Mouse (Mus musculus): ENCODE measurements around the gene Nt5c3b. TPM values are rescaled to one million over a fixed set of nuclear protein-coding genes. Genes with fewer than 3 reads are reported as not detected.

Gene Nt5c3b
- polyA plus RNA-seq, 1 experiment from 2014 or later: 173 TPM

- no peak for ATAC-seq (ENCODE audit: insufficient number of reproducible peaks, insufficient read depth, low FRiP score, low TSS enrichment)
- 93% methylated on average over 10 of the region's 10 CpGs for WGBS
- H3K9ac ChIP-seq: no peak overlapping the region
- H3K4me1 ChIP-seq: no peaks in the 10 kb centered on the region
- H3K27me3 ChIP-seq: no peaks in the 10 kb centered on the region
- peaks cover 38% of the 10 kb centered on the region for H3K36me3 ChIP-seq
- H3K4me3 ChIP-seq: no peak overlapping the region
- H3K27ac ChIP-seq: no peak overlapping the region
- no peaks in the 10 kb centered on the region for H3K9me3 ChIP-seq
- no peak overlapping the region for H3K4me2 ChIP-seq (replicated peaks)
Observed at GRCm38 (mm10) chr11:100462699-100463098, 21.1 kb upstream of the Nt5c3b start.

- H3K9me3 ChIP-seq: no peaks in the 10 kb centered on the region
- H3K36me3 ChIP-seq: peaks cover 19% of the 10 kb centered on the region
- no peak overlapping the region for H3K27ac ChIP-seq
- no peak for ATAC-seq (ENCODE audit: insufficient number of reproducible peaks, insufficient read depth, low FRiP score, low TSS enrichment)
- WGBS: 91% methylated on average over 5 of the region's 5 CpGs
- no peaks in the 10 kb centered on the region for H3K27me3 ChIP-seq
- no peaks in the 10 kb centered on the region for H3K4me1 ChIP-seq
- H3K4me2 ChIP-seq (replicated peaks): no peak overlapping the region
- H3K9ac ChIP-seq: no peak overlapping the region
- no peak overlapping the region for H3K4me3 ChIP-seq
Observed at GRCm38 (mm10) chr11:100457711-100458110, 16.1 kb upstream of the Nt5c3b start.

- Histone ChIP-seq H3K9me3 (no peaks in the 10 kb centered on the region), H3K4me2 (replicated peaks) (no peak overlapping the region), H3K4me3 (no peak overlapping the region), H3K9ac (no peak overlapping the region), H3K27me3 (no peaks in the 10 kb centered on the region), H3K4me1 (no peaks in the 10 kb centered on the region), H3K36me3 (peaks cover 14% of the 10 kb centered on the region), H3K27ac (no peak overlapping the region)
- WGBS: 84% methylated on average over 4 of the region's 4 CpGs
- no peak for ATAC-seq (ENCODE audit: insufficient number of reproducible peaks, insufficient read depth, low FRiP score, low TSS enrichment)
Observed at GRCm38 (mm10) chr11:100457247-100457646, 15.6 kb upstream of the Nt5c3b start.

GRCm38 (mm10) chr11:100442625-100443024, 1.0 kb upstream of the Nt5c3b start:
- Histone ChIP-seq H3K4me1 (peaks cover 12% of the 10 kb centered on the region), H3K4me2 (replicated peaks) (no peak overlapping the region), H3K27me3 (no peaks in the 10 kb centered on the region), H3K27ac (no peak overlapping the region), H3K9ac (no peak overlapping the region), H3K9me3 (no peaks in the 10 kb centered on the region; the same call in 1 of the 2 replicates), H3K4me3 (no peak overlapping the region), H3K36me3 (peaks cover 12% of the 10 kb centered on the region)
- no peak for ATAC-seq (ENCODE audit: insufficient number of reproducible peaks, insufficient read depth, low FRiP score, low TSS enrichment)
- 91% methylated on average over 6 of the region's 6 CpGs for WGBS

GRCm38 (mm10) chr11:100440691-100441522, 701 bp downstream of the Nt5c3b start:
- H3K4me1 ChIP-seq: peaks cover 12% of the 10 kb centered on the region
- peak overlapping the region; percentile 60 for H3K4me2 ChIP-seq (replicated peaks)
- H3K36me3 ChIP-seq: peaks cover 27% of the 10 kb centered on the region
- no peaks in the 10 kb centered on the region for H3K27me3 ChIP-seq
- ATAC-seq (ENCODE audit: insufficient number of reproducible peaks, insufficient read depth, low FRiP score, low TSS enrichment): peak; percentile 91
- H3K27ac ChIP-seq: peak overlapping the region; percentile 70
- no peaks in the 10 kb centered on the region for H3K9me3 ChIP-seq
- 1% methylated on average over 52 of the region's 52 CpGs for WGBS
- peak overlapping the region; percentile 81 for H3K4me3 ChIP-seq
- H3K9ac ChIP-seq: peak overlapping the region; percentile 93

- Histone ChIP-seq H3K27me3 (no peaks in the 10 kb centered on the region), H3K9me3 (no peaks in the 10 kb centered on the region), H3K4me3 (no peak overlapping the region), H3K9ac (no peak overlapping the region), H3K36me3 (peaks cover 45% of the 10 kb centered on the region), H3K27ac (no peak overlapping the region), H3K4me1 (peaks cover 12% of the 10 kb centered on the region), H3K4me2 (replicated peaks) (no peak overlapping the region)
- ATAC-seq (ENCODE audit: insufficient number of reproducible peaks, insufficient read depth, low FRiP score, low TSS enrichment): no peak
- WGBS: 91% methylated on average over 1 of the region's 1 CpGs
Observed at GRCm38 (mm10) chr11:100437901-100438300, 3.7 kb downstream of the Nt5c3b start.

GRCm38 (mm10) chr11:100435678-100436246, 5.8 kb downstream of the Nt5c3b start:
- Histone ChIP-seq H3K27ac (no peak overlapping the region), H3K4me1 (0 out of 2 replicates have a peak, but pooled peaks cover 7% of the 10 kb centered on the region), H3K4me2 (replicated peaks) (no peak overlapping the region), H3K4me3 (no peak overlapping the region), H3K9ac (no peak overlapping the region), H3K27me3 (no peaks in the 10 kb centered on the region), H3K9me3 (no peaks in the 10 kb centered on the region), H3K36me3 (peaks cover 59% of the 10 kb centered on the region)
- no peak for ATAC-seq (ENCODE audit: insufficient number of reproducible peaks, insufficient read depth, low FRiP score, low TSS enrichment)
- 73% methylated on average over 9 of the region's 9 CpGs for WGBS

GRCm38 (mm10) chr11:100432002-100432401, 9.6 kb downstream of the Nt5c3b start:
- peaks cover 69% of the 10 kb centered on the region for H3K36me3 ChIP-seq
- ATAC-seq (ENCODE audit: insufficient number of reproducible peaks, insufficient read depth, low FRiP score, low TSS enrichment): no peak
- no peak overlapping the region for H3K4me3 ChIP-seq
- no peak overlapping the region for H3K4me2 ChIP-seq (replicated peaks)
- H3K9ac ChIP-seq: no peak overlapping the region
- no peak overlapping the region for H3K27ac ChIP-seq
- WGBS: 93% methylated on average over 5 of the region's 5 CpGs
- H3K9me3 ChIP-seq: no peaks in the 10 kb centered on the region
- H3K27me3 ChIP-seq: no peaks in the 10 kb centered on the region
- no peaks in the 10 kb centered on the region for H3K4me1 ChIP-seq

- H3K4me2 ChIP-seq (replicated peaks): no peak overlapping the region
- H3K9ac ChIP-seq: no peak overlapping the region
- H3K4me3 ChIP-seq: no peak overlapping the region
- 91% methylated on average over 7 of the region's 7 CpGs for WGBS
- no peak for ATAC-seq (ENCODE audit: insufficient number of reproducible peaks, insufficient read depth, low FRiP score, low TSS enrichment)
- H3K9me3 ChIP-seq: no peaks in the 10 kb centered on the region
- no peaks in the 10 kb centered on the region for H3K27me3 ChIP-seq
- H3K36me3 ChIP-seq: peaks cover 56% of the 10 kb centered on the region
- no peaks in the 10 kb centered on the region for H3K4me1 ChIP-seq
- no peak overlapping the region for H3K27ac ChIP-seq
Observed at GRCm38 (mm10) chr11:100430052-100430451, 11.6 kb downstream of the Nt5c3b start.

GRCm38 (mm10) chr11:100428612-100429199, 12.9 kb downstream of the Nt5c3b start:
- no peaks in the 10 kb centered on the region for H3K27me3 ChIP-seq
- no peak overlapping the region for H3K4me2 ChIP-seq (replicated peaks)

GRCm38 (mm10) chr11:100426820-100427219, 14.8 kb downstream of the Nt5c3b start:
- Histone ChIP-seq H3K27me3 (no peaks in the 10 kb centered on the region), H3K27ac (no peak overlapping the region), H3K4me2 (replicated peaks) (no peak overlapping the region), H3K9me3 (no peaks in the 10 kb centered on the region), H3K4me3 (no peak overlapping the region), H3K9ac (no peak overlapping the region), H3K36me3 (peaks cover 69% of the 10 kb centered on the region), H3K4me1 (no peaks in the 10 kb centered on the region)
- no peak for ATAC-seq (ENCODE audit: insufficient number of reproducible peaks, insufficient read depth, low FRiP score, low TSS enrichment)
- 88% methylated on average over 3 of the region's 3 CpGs for WGBS

More at GRCm38 (mm10) chr11:100428612-100429199, 12.9 kb downstream of the Nt5c3b start:
- no peak overlapping the region for H3K4me3 ChIP-seq
- 78% methylated on average over 9 of the region's 9 CpGs for WGBS
- ATAC-seq (ENCODE audit: insufficient number of reproducible peaks, insufficient read depth, low FRiP score, low TSS enrichment): no peak
- H3K9me3 ChIP-seq: no peaks in the 10 kb centered on the region
- peaks cover 65% of the 10 kb centered on the region for H3K36me3 ChIP-seq
- no peak overlapping the region for H3K27ac ChIP-seq
- H3K4me1 ChIP-seq: no peaks in the 10 kb centered on the region
- H3K9ac ChIP-seq: no peak overlapping the region

- Histone ChIP-seq H3K9ac (no peak overlapping the region), H3K4me3 (no peak overlapping the region), H3K27ac (no peak overlapping the region), H3K4me1 (no peaks in the 10 kb centered on the region), H3K9me3 (no peaks in the 10 kb centered on the region), H3K4me2 (replicated peaks) (no peak overlapping the region), H3K27me3 (no peaks in the 10 kb centered on the region), H3K36me3 (peaks cover 73% of the 10 kb centered on the region)
- ATAC-seq (ENCODE audit: insufficient number of reproducible peaks, insufficient read depth, low FRiP score, low TSS enrichment): no peak
- 38% methylated on average over 7 of the region's 7 CpGs for WGBS
Observed at GRCm38 (mm10) chr11:100425851-100426250, 15.8 kb downstream of the Nt5c3b start.
